Mouse (Mus musculus): ENCODE results near the gene Pygb.

DNA sequence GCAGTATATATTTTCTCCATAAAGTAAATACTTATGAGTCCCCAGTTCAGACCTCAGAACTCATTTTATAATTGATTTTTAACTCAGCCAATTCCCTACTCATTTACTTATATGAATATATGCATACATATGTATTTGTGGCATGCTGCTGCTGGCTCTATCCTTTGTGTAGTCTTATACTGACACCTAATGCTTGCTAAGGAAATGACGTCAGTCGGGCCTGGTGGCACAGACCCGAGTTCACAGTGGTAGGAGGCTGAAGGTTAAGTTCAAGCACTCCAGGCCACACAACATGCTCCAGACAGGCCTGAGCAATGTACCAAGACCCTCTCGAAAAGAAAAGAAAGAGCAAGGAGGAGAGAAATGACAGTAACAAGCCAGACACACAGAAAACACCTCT, 45.1 kb upstream of the Pygb start:
- TF ChIP-seq ZNF384 (IDR thresholded peaks at IDR 0.05; ENCODE audit: low read depth, low read length) (no peak), HCFC1 (IDR thresholded peaks at IDR 0.05; ENCODE audit: borderline replicate concordance, insufficient read depth, low read length) (no peak), MAFK (IDR thresholded peaks at IDR 0.05; ENCODE audit: insufficient read depth, low read depth, low read length) (no peak), ZC3H11A (IDR thresholded peaks at IDR 0.05; ENCODE audit: borderline replicate concordance, low read depth, low read length) (peak; percentile 43; the same call in 1 of the 2 replicates), CHD2 (IDR thresholded peaks at IDR 0.05; ENCODE audit: low read depth, low read length) (no peak)
